Mouse (Mus musculus): Measurements from ENCODE around the gene Tmsb15a. TPM values are rescaled to one million over a fixed set of nuclear protein-coding genes. Genes with fewer than 3 reads are reported as not detected.
"Not testable (repeated sequence)": the region's sequence is repeated elsewhere in the genome, so short reads cannot be mapped to it uniquely, and the experiment has no call there.

The Tmsb15a gene
- total RNA-seq (2015) (not detected in 2 replicates), total RNA-seq (2017) (not detected in 2 replicates)

GRCm38 (mm10) chrX:135725161-135725560 lies at the start of gene Tmsb15a:
Gene Tmsb15a (minus strand): TSS chrX:135725261.
- ATAC-seq (ENCODE audit: poor library complexity, severe bottlenecking): no peak

GRCm38 (mm10) chrX:135768565-135768964 lies 43.5 kb upstream of the Tmsb15a start:
- ATAC-seq (ENCODE audit: poor library complexity, severe bottlenecking): no peak

GRCm38 (mm10) chrX:135768043-135768548 lies 43.0 kb upstream of the Tmsb15a start:
- ATAC-seq (ENCODE audit: poor library complexity, severe bottlenecking): no peak

GRCm38 (mm10) chrX:135761707-135762106 lies 36.6 kb upstream of the Tmsb15a start:
- ATAC-seq (ENCODE audit: poor library complexity, severe bottlenecking): no peak

- peak; percentile 92 for ATAC-seq (ENCODE audit: poor library complexity, severe bottlenecking)
Measured at GRCm38 (mm10) chrX:135752832-135753231, 27.8 kb upstream of the Tmsb15a start.

- not testable (repeated sequence) for ATAC-seq (ENCODE audit: poor library complexity, severe bottlenecking)
Measured at GRCm38 (mm10) chrX:135745376-135745775, 20.3 kb upstream of the Tmsb15a start.

GRCm38 (mm10) chrX:135743056-135743355 lies 17.9 kb upstream of the Tmsb15a start:
- peak; percentile 22 for ATAC-seq (ENCODE audit: poor library complexity, severe bottlenecking)

GRCm38 (mm10) chrX:135742304-135743055 lies 17.4 kb upstream of the Tmsb15a start, which contains the start of the genes Armcx5 and Gprasp1:
Gene Armcx5 (plus strand): TSS chrX:135742733.
Gene Gprasp1 (plus strand): TSS chrX:135742733.
- peak; percentile 98 for ATAC-seq (ENCODE audit: poor library complexity, severe bottlenecking)

- no peak for ATAC-seq (ENCODE audit: poor library complexity, severe bottlenecking)
Measured at GRCm38 (mm10) chrX:135738730-135739520, 13.9 kb upstream of the Tmsb15a start.

GRCm38 (mm10) chrX:135712845-135713244 lies 12.2 kb downstream of the Tmsb15a start:
- no peak for ATAC-seq (ENCODE audit: poor library complexity, severe bottlenecking)

- no peak for ATAC-seq (ENCODE audit: poor library complexity, severe bottlenecking)
Measured at GRCm38 (mm10) chrX:135704349-135704748, 20.7 kb downstream of the Tmsb15a start.

GRCm38 (mm10) chrX:135703111-135703510 lies 21.9 kb downstream of the Tmsb15a start:
- no peak for ATAC-seq (ENCODE audit: poor library complexity, severe bottlenecking)

- ATAC-seq (ENCODE audit: poor library complexity, severe bottlenecking): no peak
Measured at GRCm38 (mm10) chrX:135693633-135694032, 31.4 kb downstream of the Tmsb15a start, which contains the start of gene Tcp11x2. Gene Tcp11x2 (minus strand): TSS chrX:135693790.

GRCm38 (mm10) chrX:135687802-135688201 lies 37.3 kb downstream of the Tmsb15a start:
- ATAC-seq (ENCODE audit: poor library complexity, severe bottlenecking): no peak

- no peak for ATAC-seq (ENCODE audit: poor library complexity, severe bottlenecking)
Measured at GRCm38 (mm10) chrX:135681858-135682257, 43.2 kb downstream of the Tmsb15a start.

Other genes with a start within 250 kb of the Tmsb15a start
- gene AV320801, start 230.7 kb downstream of the Tmsb15a start, total RNA-seq (2015): not detected in 2 replicates
- gene AV320801, start 230.7 kb downstream of the Tmsb15a start, total RNA-seq (2017): not detected in 2 replicates
- gene Nxf7, start 126.5 kb downstream of the Tmsb15a start, total RNA-seq (2015): 0.23 and 0.51 TPM in 2 replicates
- gene Nxf7, start 126.5 kb downstream of the Tmsb15a start, total RNA-seq (2017): not detected in 2 replicates
- not detected in 2 replicates for gene Prame, start 97.6 kb downstream of the Tmsb15a start, total RNA-seq (2015)
- gene Prame, start 97.6 kb downstream of the Tmsb15a start, total RNA-seq (2017): not detected in 2 replicates
- not detected in 2 replicates for gene Tcp11x2, start 31.5 kb downstream of the Tmsb15a start, total RNA-seq (2015)
- not detected in 2 replicates for gene Tcp11x2, start 31.5 kb downstream of the Tmsb15a start, total RNA-seq (2017)
- 7.8 and 9.6 TPM in 2 replicates for gene Armcx5, start 17.5 kb upstream of the Tmsb15a start, total RNA-seq (2015)
- 6.6 and 9.1 TPM in 2 replicates for gene Armcx5, start 17.5 kb upstream of the Tmsb15a start, total RNA-seq (2017)
- gene Gprasp1, start 17.5 kb upstream of the Tmsb15a start, total RNA-seq (2015): 11.6 and 14.6 TPM in 2 replicates
- gene Gprasp1, start 17.5 kb upstream of the Tmsb15a start, total RNA-seq (2017): 20.4 and 23.1 TPM in 2 replicates
- 4.1 and 5.0 TPM in 2 replicates for gene Bhlhb9, start 72.3 kb upstream of the Tmsb15a start, total RNA-seq (2015)
- 3.9 and 4.5 TPM in 2 replicates for gene Bhlhb9, start 72.3 kb upstream of the Tmsb15a start, total RNA-seq (2017)
- not detected in 2 replicates for gene Gprasp2, start 113.8 kb upstream of the Tmsb15a start, total RNA-seq (2015)
- 0.07 TPM in 1 of 2 replicates, not detected in the other for gene Gprasp2, start 113.8 kb upstream of the Tmsb15a start, total RNA-seq (2017)